Mouse (Mus musculus) liver, postnatal 0 days (tissue): ENCODE measurements at regions not wholly inside any gene's neighbourhood (a gene's known extent, or its start where the extent isn't known, plus 50 kb on each side); places are given as distances from the start of the nearest gene placed in this dataset.

Source experiments
- ATAC-seq: fragments of 200-750 bp; cut with Nextera tagmentation; 2 replicates; pipeline ENCODE4 v1.8.0; 2017; ENCODE audit warnings: mild to moderate bottlenecking, moderate library complexity
- DNase-seq: peaks from one replicate; pipeline ENCODE4 v3.0.0-alpha.2; 2016
- H3K27ac ChIP-seq: fragments of 300-500 bp; sonication (generic); 2 replicates; pipeline ENCODE4 v1.5.1; 2014; ENCODE audit warnings: antibody characterized with exemption, moderate library complexity, mild to moderate bottlenecking, low read depth
- H3K27me3 ChIP-seq: fragments of 300-500 bp; sonication (generic); 2 replicates; pipeline ENCODE4 v1.6.1; 2014; ENCODE audit warnings: low read length, control low read depth, mixed read lengths; ENCODE audit not compliant: insufficient read depth
- H3K36me3 ChIP-seq: fragments of 300-500 bp; sonication (generic); replicated peaks from 2 replicates; pipeline ENCODE4 v1.6.1; 2014; ENCODE audit warnings: mild to moderate bottlenecking, control low read depth, low read length, moderate library complexity, mixed read lengths; ENCODE audit not compliant: insufficient read depth
- H3K4me1 ChIP-seq: fragments of 300-500 bp; sonication (generic); 2 replicates; pipeline ENCODE4 v1.6.1; 2014; ENCODE audit warnings: antibody characterized with exemption, mild to moderate bottlenecking, control low read depth; ENCODE audit not compliant: insufficient read depth
- H3K4me2 ChIP-seq: fragments of 300-500 bp; sonication (generic); 2 replicates; pipeline ENCODE4 v1.6.1; 2014; ENCODE audit warnings: low read depth, mild to moderate bottlenecking, low read length, moderate library complexity, mixed read lengths
- H3K4me3 ChIP-seq: fragments of 300-500 bp; sonication (generic); 2 replicates; pipeline ENCODE4 v1.5.1; 2014; ENCODE audit warnings: low read depth, low read length
- H3K9ac ChIP-seq: fragments of 300-500 bp; sonication (generic); replicated peaks from 2 replicates; pipeline ENCODE4 v1.6.1; 2014; ENCODE audit warnings: mild to moderate bottlenecking, moderate library complexity
- H3K9me3 ChIP-seq: fragments of 300-500 bp; sonication (generic); 2 replicates; pipeline ENCODE4 v1.6.1; 2016; ENCODE audit warnings: mild to moderate bottlenecking, control low read depth, low read length, mixed read lengths
- CTCF ChIP-seq: sonication (generic); IDR thresholded peaks from 2 replicates; pipeline ENCODE4 v1.5.1; 2016; ENCODE audit warnings: antibody characterized with exemption, low read depth
- EP300 ChIP-seq: IDR thresholded peaks from 2 replicates; pipeline ENCODE4 v1.6.1; 2016; ENCODE audit warnings: antibody characterized with exemption, low read depth, mild to moderate bottlenecking
- WGBS: fragments of 180-500 bp; shearing (Covaris S2); extraction: QIAGEN DNeasy Blood & Tissue Kit; methylation state at CpG from one replicate; pipeline ENCODE4 v1.1.7; 2014; ENCODE audit not compliant: insufficient replicate concordance; 5-methylcytosine and 5-hydroxymethylcytosine counted together

DNA sequence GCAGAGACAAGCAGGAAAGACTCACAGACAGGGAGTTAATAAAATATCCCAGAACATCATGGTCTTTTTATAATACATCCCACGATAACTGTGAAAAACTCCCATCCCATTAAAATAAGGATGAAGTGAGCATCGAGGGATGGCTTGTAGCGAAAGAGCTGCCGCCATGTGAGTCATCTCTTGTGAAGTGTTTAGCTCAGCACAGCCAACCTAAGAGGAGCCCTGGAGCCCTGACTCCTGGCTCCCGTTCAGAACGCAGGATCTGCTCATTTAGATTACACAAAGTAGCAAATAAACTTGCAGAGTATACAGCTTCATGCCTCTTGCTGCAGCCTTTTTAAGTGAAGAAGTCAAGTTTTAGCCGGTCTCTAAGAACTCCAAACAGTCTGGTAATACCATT, 209.2 kb upstream of the Ferd3l start:
- Histone ChIP-seq H3K4me2 (no peak overlapping the region), H3K4me3 (no peak overlapping the region), H3K27me3 (no peaks in the 10 kb centered on the region), H3K9ac (no peak overlapping the region), H3K9me3 (no peaks in the 10 kb centered on the region), H3K4me1 (no peaks in the 10 kb centered on the region), H3K36me3 (no peaks in the 10 kb centered on the region), H3K27ac (no peak overlapping the region)
- no peak for TF ChIP-seq EP300
- no peak for TF ChIP-seq CTCF
- DNase-seq (no peak), ATAC-seq (no peak)
- 61% methylated on average over 7 of the region's 7 CpGs for WGBS

DNA sequence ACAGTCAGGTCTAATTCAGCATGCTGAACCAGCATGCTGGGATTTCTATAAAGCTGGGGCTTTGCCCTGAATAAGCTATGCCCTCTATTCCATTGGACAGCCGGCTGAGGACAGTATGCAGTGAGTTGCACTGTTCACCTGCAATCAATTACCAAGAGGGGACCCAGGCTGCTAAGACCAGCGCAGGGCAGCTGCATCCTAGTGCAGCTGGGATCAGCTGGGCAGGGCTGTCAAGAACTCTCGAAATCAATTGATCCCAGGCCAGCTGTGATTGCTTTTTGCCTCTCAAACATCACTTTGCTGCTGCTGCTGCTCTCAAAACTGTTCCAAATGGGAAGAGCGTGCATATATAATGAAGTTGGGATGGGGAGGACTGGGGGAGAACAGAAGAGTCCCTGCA, 196.3 kb upstream of the Ferd3l start:
- TF ChIP-seq CTCF (no peak), EP300 (no peak)
- whole genome bisulfite sequencing, result 48% methylated on average over 4 of the region's 4 CpGs
- no peak for ATAC-seq

DNA sequence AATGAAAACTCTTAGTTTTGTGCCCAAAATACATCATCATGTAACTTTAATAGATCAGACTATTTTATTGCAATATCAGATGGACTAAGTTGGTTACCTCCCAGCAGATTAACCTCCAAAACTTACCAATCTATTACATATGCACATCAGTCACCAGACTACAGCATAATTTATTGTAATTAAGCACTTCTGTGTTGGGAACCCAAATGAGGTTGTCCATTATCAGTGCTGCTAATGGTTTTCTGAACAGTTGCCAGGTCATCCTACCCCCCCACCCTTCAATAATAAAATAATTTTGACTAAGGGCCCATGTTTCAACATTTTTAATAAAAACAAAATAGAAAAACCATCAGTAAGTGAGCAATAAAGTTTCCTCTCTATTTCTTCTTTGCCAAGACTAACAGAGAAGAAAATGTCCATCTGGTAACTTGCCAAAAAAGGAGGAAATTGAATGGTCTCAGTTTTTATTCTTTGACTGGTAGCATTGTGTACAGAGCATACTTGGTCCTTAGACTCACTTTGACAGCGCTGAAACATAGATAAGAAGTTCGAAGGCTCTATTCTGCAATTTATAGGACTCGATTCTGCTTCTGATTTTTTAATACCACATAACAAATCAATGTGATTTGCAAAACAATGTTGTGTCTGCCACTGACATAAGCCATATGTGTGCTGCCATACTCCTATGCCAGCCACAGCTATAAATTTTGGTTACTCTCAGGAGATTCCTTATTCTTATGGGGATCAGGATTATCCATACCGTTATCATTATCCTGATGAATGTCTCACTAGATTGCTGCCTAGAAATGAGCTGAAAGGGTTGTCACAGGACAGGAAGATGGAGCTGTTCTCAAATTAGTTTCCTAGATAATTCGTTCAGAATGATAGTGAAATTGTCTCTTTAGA, 152.4 kb upstream of the Ferd3l start:
- Histone ChIP-seq H3K9me3 (no peaks in the 10 kb centered on the region), H3K4me1 (no peaks in the 10 kb centered on the region), H3K4me2 (no peak overlapping the region), H3K4me3 (no peak overlapping the region), H3K9ac (no peak overlapping the region), H3K27ac (no peak overlapping the region), H3K36me3 (no peaks in the 10 kb centered on the region), H3K27me3 (no peaks in the 10 kb centered on the region)
- DNase-seq (no peak), ATAC-seq (no peak)
- TF ChIP-seq EP300 (no peak), CTCF (no peak)
- WGBS, result 60% methylated on average over 5 of the region's 5 CpGs

More for the DNA sequence above, 196.3 kb upstream of the Ferd3l start:
- no peaks in the 10 kb centered on the region for H3K9me3 ChIP-seq
- no peaks in the 10 kb centered on the region for H3K36me3 ChIP-seq
- no peaks in the 10 kb centered on the region for H3K27me3 ChIP-seq
- H3K4me3 ChIP-seq, result no peak overlapping the region
- no peaks in the 10 kb centered on the region for H3K4me1 ChIP-seq
- H3K4me2 ChIP-seq, result no peak overlapping the region
- no peak overlapping the region for H3K27ac ChIP-seq
- no peak for DNase-seq
- H3K9ac ChIP-seq, result no peak overlapping the region

DNA sequence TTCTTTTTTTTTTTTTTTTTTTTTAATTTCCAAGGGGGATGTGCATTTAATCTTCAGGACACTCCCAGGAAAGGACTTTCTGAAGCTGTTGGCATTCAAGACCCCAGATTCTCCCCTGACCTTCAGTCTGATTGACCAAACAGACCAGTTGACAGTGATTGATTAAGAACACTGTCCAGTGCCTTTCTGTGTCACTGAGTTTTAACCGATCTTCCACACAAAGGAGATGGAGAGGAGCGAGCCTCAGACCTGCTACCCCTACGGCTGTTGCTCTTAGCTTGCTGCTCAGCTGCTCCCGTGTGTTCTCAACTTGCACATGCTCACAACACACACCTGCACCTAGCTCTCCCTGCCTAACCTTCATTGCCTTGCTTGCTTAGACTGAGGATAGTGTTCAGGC, 149.7 kb upstream of the Ferd3l start:
- Histone ChIP-seq H3K9ac (no peak overlapping the region), H3K4me2 (no peak overlapping the region), H3K4me3 (no peak overlapping the region), H3K36me3 (no peaks in the 10 kb centered on the region), H3K9me3 (no peaks in the 10 kb centered on the region), H3K4me1 (no peaks in the 10 kb centered on the region), H3K27ac (no peak overlapping the region), H3K27me3 (no peaks in the 10 kb centered on the region)
- no peak for ATAC-seq
- TF ChIP-seq EP300, result no peak
- TF ChIP-seq CTCF, result no peak
- 53% methylated on average over 4 of the region's 4 CpGs for WGBS
- no peak for DNase-seq

DNA sequence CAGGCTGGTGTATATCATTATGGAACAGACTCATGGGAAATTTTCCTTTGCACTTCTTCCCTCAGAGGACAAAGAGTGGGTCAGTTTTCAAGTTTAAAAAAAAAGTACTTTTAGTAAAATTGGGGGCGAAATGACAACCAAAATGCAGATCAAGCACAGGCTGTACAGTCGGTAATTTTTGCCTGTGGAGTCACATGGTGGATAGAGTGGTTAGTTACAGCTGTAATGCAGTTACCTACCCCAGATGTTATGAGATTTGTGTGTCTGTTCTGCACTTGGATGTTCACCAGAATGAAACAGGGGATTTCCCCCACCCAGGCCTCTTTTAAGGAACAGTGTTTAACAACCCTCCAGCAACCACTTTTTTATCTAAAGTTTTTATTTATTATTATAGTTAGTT, 148.3 kb upstream of the Ferd3l start:
- no peak overlapping the region for H3K27ac ChIP-seq
- TF ChIP-seq EP300 (no peak), CTCF (no peak)
- H3K36me3 ChIP-seq, result no peaks in the 10 kb centered on the region
- H3K9ac ChIP-seq, result no peak overlapping the region
- H3K4me1 ChIP-seq, result no peaks in the 10 kb centered on the region
- DNase-seq (no peak), ATAC-seq (no peak)
- no peak overlapping the region for H3K4me2 ChIP-seq
- H3K9me3 ChIP-seq, result no peaks in the 10 kb centered on the region
- H3K4me3 ChIP-seq, result no peak overlapping the region
- 78% methylated on average over 2 of the region's 2 CpGs for WGBS
- no peaks in the 10 kb centered on the region for H3K27me3 ChIP-seq

DNA sequence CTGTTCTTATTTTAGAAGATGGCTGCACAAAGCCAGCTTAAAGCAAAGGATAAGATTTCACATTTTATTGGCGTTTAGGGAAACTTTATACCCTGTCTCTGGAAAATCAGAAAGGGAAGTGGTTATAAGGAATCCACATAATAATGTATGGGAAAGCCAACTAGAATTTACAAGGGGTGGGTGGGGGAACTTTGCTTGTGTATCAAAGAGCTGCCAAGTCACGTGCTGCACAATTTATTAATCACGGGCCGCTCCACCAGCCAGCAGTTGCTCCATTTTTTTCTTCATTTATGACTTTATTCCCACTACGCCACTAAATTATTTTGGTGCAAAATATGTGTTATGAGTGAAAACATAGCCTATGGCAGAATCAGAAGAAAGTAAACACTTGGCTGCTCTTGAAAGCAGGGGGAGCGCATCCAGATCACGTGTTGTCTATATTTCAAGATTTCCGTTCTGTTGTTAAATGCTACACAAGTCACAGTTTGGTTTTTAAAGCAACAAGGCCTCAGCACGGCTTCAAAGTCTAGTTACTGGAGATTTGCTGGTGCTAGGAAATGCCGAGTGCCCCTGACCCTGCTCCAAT, 123.9 kb upstream of the Ferd3l start:
- no peak for ATAC-seq
- Histone ChIP-seq H3K9ac (no peak overlapping the region), H3K27ac (no peak overlapping the region), H3K4me2 (no peak overlapping the region), H3K4me1 (no peaks in the 10 kb centered on the region), H3K9me3 (no peaks in the 10 kb centered on the region), H3K4me3 (no peak overlapping the region), H3K36me3 (no peaks in the 10 kb centered on the region), H3K27me3 (no peaks in the 10 kb centered on the region)
- no peak for DNase-seq
- 77% methylated on average over 10 of the region's 10 CpGs for WGBS
- TF ChIP-seq EP300 (no peak), CTCF (no peak)
